Mouse (Mus musculus): Measurements from ENCODE around the gene Apobec1.
"Not testable (repeated sequence)": the region's sequence is repeated elsewhere in the genome, so short reads cannot be mapped to it uniquely, and the experiment has no call there.

Gene Apobec1

GRCm38 (mm10) chr6:122602242-122602991, at the start of gene Apobec1:
Apobec1 (minus strand) TSS chr6:122602444.
- DNase-seq (ENCODE audit: low read depth, low spot score): peak; percentile 77

GRCm38 (mm10) chr6:122650398-122650980, 48.2 kb upstream of the Apobec1 start:
- no peak for DNase-seq (ENCODE audit: low read depth, low spot score)

GRCm38 (mm10) chr6:122649903-122650302, 47.7 kb upstream of the Apobec1 start:
- DNase-seq (ENCODE audit: low read depth, low spot score): peak; percentile 55

GRCm38 (mm10) chr6:122644196-122644595, 42.0 kb upstream of the Apobec1 start:
- DNase-seq (ENCODE audit: low read depth, low spot score): peak; percentile 59

- DNase-seq (ENCODE audit: low read depth, low spot score): not testable (repeated sequence)
These were observed 35.3 kb upstream of the Apobec1 start for GRCm38 (mm10) chr6:122637566-122637965.

GRCm38 (mm10) chr6:122636666-122637065, 34.4 kb upstream of the Apobec1 start:
- DNase-seq (ENCODE audit: low read depth, low spot score): peak; percentile 49

GRCm38 (mm10) chr6:122635315-122635714, 33.1 kb upstream of the Apobec1 start:
- no peak for DNase-seq (ENCODE audit: low read depth, low spot score)

- peak; percentile 88 for DNase-seq (ENCODE audit: low read depth, low spot score)
These were observed 31.2 kb upstream of the Apobec1 start for GRCm38 (mm10) chr6:122633411-122633810.

GRCm38 (mm10) chr6:122627469-122628108, 25.3 kb upstream of the Apobec1 start:
- peak; percentile 47 for DNase-seq (ENCODE audit: low read depth, low spot score)

GRCm38 (mm10) chr6:122626110-122626509, 23.9 kb upstream of the Apobec1 start, which contains the start of gene Dppa3:
Dppa3 (plus strand) TSS chr6:122626410.
- no peak for DNase-seq (ENCODE audit: low read depth, low spot score)

- peak; percentile 39 for DNase-seq (ENCODE audit: low read depth, low spot score)
These were observed 22.9 kb upstream of the Apobec1 start for GRCm38 (mm10) chr6:122625156-122625555.

GRCm38 (mm10) chr6:122624480-122624879, 22.2 kb upstream of the Apobec1 start:
- peak; percentile 95 for DNase-seq (ENCODE audit: low read depth, low spot score)

- no peak for DNase-seq (ENCODE audit: low read depth, low spot score)
These were observed 18.8 kb upstream of the Apobec1 start for GRCm38 (mm10) chr6:122621066-122621465.

GRCm38 (mm10) chr6:122616022-122616421, 13.8 kb upstream of the Apobec1 start:
- peak; percentile 10 for DNase-seq (ENCODE audit: low read depth, low spot score)

GRCm38 (mm10) chr6:122614047-122614446, 11.8 kb upstream of the Apobec1 start:
- DNase-seq (ENCODE audit: low read depth, low spot score): peak; percentile 82

- DNase-seq (ENCODE audit: low read depth, low spot score): no peak
These were observed 10.2 kb upstream of the Apobec1 start for GRCm38 (mm10) chr6:122612426-122612825.

- peak; percentile 80 for DNase-seq (ENCODE audit: low read depth, low spot score)
These were observed 7.5 kb upstream of the Apobec1 start, which contains the start of gene Gdf3 for GRCm38 (mm10) chr6:122609771-122610170. Gdf3 (minus strand) TSS chr6:122610087.

- no peak for DNase-seq (ENCODE audit: low read depth, low spot score)
These were observed 7.1 kb upstream of the Apobec1 start for GRCm38 (mm10) chr6:122609377-122609728.

GRCm38 (mm10) chr6:122608434-122609376, 6.5 kb upstream of the Apobec1 start:
- peak; percentile 96 for DNase-seq (ENCODE audit: low read depth, low spot score)

- DNase-seq (ENCODE audit: low read depth, low spot score): peak; percentile 96
These were observed 5.5 kb upstream of the Apobec1 start for GRCm38 (mm10) chr6:122607700-122608099.

- DNase-seq (ENCODE audit: low read depth, low spot score): peak; percentile 51
These were observed 4.4 kb upstream of the Apobec1 start for GRCm38 (mm10) chr6:122606661-122607060.
